Mouse (Mus musculus): ENCODE data around the gene Adam15. TPM values are rescaled to one million over a fixed set of nuclear protein-coding genes. Genes with fewer than 3 reads are reported as not detected.
A peak's percentile ranks its signal among the peaks of the same experiment; 100 is the strongest.

Adam15 gene
- polyA plus RNA-seq, 1 experiment from 2014 or later: 9.1 TPM

- DNase-seq (no peak), ATAC-seq (no peak)
- H3K27me3 ChIP-seq (ENCODE audit: insufficient read depth, low read length): 0 out of 2 replicates have a peak, but pooled peaks cover 3% of the 10 kb centered on the region
- H3K36me3 ChIP-seq (replicated peaks; ENCODE audit: insufficient read depth, low read length): no peaks in the 10 kb centered on the region
- peaks cover 5% of the 10 kb centered on the region for H3K4me1 ChIP-seq (ENCODE audit: insufficient read depth)
- 72% methylated on average over 6 of the region's 6 CpGs for WGBS (ENCODE audit: insufficient replicate concordance)
- no peak overlapping the region for H3K27ac ChIP-seq (ENCODE audit: low read depth)
- no peak overlapping the region for H3K9ac ChIP-seq (replicated peaks)
- no peaks in the 10 kb centered on the region for H3K9me3 ChIP-seq (ENCODE audit: low read length)
- no peak overlapping the region for H3K4me2 ChIP-seq (ENCODE audit: low read depth, low read length)
- TF ChIP-seq EP300 (IDR thresholded peaks at IDR 0.05; ENCODE audit: low read depth) (no peak), CTCF (IDR thresholded peaks at IDR 0.05; ENCODE audit: low read depth) (no peak)
- H3K4me3 ChIP-seq (ENCODE audit: low read depth, low read length): no peak overlapping the region
These were observed 45.4 kb downstream of the Adam15 start for GRCm38 (mm10) chr3:89304440-89304839.

- no peak for TF ChIP-seq EP300 (IDR thresholded peaks at IDR 0.05; ENCODE audit: low read depth)
- peak; percentile 43 for TF ChIP-seq CTCF (IDR thresholded peaks at IDR 0.05; ENCODE audit: low read depth)
- H3K27ac ChIP-seq (ENCODE audit: low read depth): peak overlapping the region; percentile 86
- peaks cover 5% of the 10 kb centered on the region for H3K4me1 ChIP-seq (ENCODE audit: insufficient read depth)
- H3K4me3 ChIP-seq (ENCODE audit: low read depth, low read length): no peak overlapping the region
- H3K9me3 ChIP-seq (ENCODE audit: low read length): no peaks in the 10 kb centered on the region
- no peak overlapping the region for H3K9ac ChIP-seq (replicated peaks)
- no peak for DNase-seq
- 62% methylated on average over 2 of the region's 2 CpGs for WGBS (ENCODE audit: insufficient replicate concordance)
- H3K36me3 ChIP-seq (replicated peaks; ENCODE audit: insufficient read depth, low read length): no peaks in the 10 kb centered on the region
- 0 out of 2 replicates have a peak, but pooled peaks cover 3% of the 10 kb centered on the region for H3K27me3 ChIP-seq (ENCODE audit: insufficient read depth, low read length)
- H3K4me2 ChIP-seq (ENCODE audit: low read depth, low read length): no peak overlapping the region
- ATAC-seq: peak; percentile 35
These were observed 49.3 kb downstream of the Adam15 start for GRCm38 (mm10) chr3:89300514-89300913.

- DNase-seq: no peak
- TF ChIP-seq EP300 (IDR thresholded peaks at IDR 0.05; ENCODE audit: low read depth) (peak; percentile 24; the same call in 1 of the 2 replicates), CTCF (IDR thresholded peaks at IDR 0.05; ENCODE audit: low read depth) (no peak)
- Histone ChIP-seq H3K27ac (ENCODE audit: low read depth) (peak overlapping the region; percentile 86), H3K9ac (replicated peaks) (peak overlapping the region; percentile 51; the same call in 1 of the 2 replicates), H3K4me2 (ENCODE audit: low read depth, low read length) (peak overlapping the region; percentile 67), H3K27me3 (ENCODE audit: insufficient read depth, low read length) (0 out of 2 replicates have a peak, but pooled peaks cover 3% of the 10 kb centered on the region), H3K4me1 (ENCODE audit: insufficient read depth) (peaks cover 5% of the 10 kb centered on the region), H3K36me3 (replicated peaks; ENCODE audit: insufficient read depth, low read length) (no peaks in the 10 kb centered on the region), H3K4me3 (ENCODE audit: low read depth, low read length) (peak overlapping the region; percentile 24), H3K9me3 (ENCODE audit: low read length) (no peaks in the 10 kb centered on the region)
- WGBS (ENCODE audit: insufficient replicate concordance): 44% methylated on average over 1 of the region's 1 CpGs
- peak; percentile 87 for ATAC-seq
These were observed 49.7 kb downstream of the Adam15 start for GRCm38 (mm10) chr3:89300071-89300470.

- WGBS (ENCODE audit: insufficient replicate concordance): 5% methylated on average over 14 of the region's 14 CpGs
- H3K27ac ChIP-seq (ENCODE audit: low read depth): peak overlapping the region; percentile 86
- H3K36me3 ChIP-seq (replicated peaks; ENCODE audit: insufficient read depth, low read length): no peaks in the 10 kb centered on the region
- H3K9me3 ChIP-seq (ENCODE audit: low read length): no peaks in the 10 kb centered on the region
- peak; percentile 23; the same call in 1 of the 2 replicates for TF ChIP-seq CTCF (IDR thresholded peaks at IDR 0.05; ENCODE audit: low read depth)
- TF ChIP-seq EP300 (IDR thresholded peaks at IDR 0.05; ENCODE audit: low read depth): no peak
- H3K27me3 ChIP-seq (ENCODE audit: insufficient read depth, low read length): 0 out of 2 replicates have a peak, but pooled peaks cover 3% of the 10 kb centered on the region
- peak; percentile 22 for ATAC-seq
- no peak for DNase-seq
- peak overlapping the region; percentile 67 for H3K4me2 ChIP-seq (ENCODE audit: low read depth, low read length)
- peak overlapping the region; percentile 24 for H3K4me3 ChIP-seq (ENCODE audit: low read depth, low read length)
- peaks cover 5% of the 10 kb centered on the region for H3K4me1 ChIP-seq (ENCODE audit: insufficient read depth)
- H3K9ac ChIP-seq (replicated peaks): peak overlapping the region; percentile 51; the same call in 1 of the 2 replicates
These were observed 50.3 kb downstream of the Adam15 start for GRCm38 (mm10) chr3:89299499-89299898.

GRCm38 (mm10) chr3:89298908-89299307 lies 50.9 kb downstream of the Adam15 start:
- Histone ChIP-seq H3K4me2 (ENCODE audit: low read depth, low read length) (peak overlapping the region; percentile 67; the same call in 1 of the 2 replicates), H3K9me3 (ENCODE audit: low read length) (no peaks in the 10 kb centered on the region), H3K27ac (ENCODE audit: low read depth) (peak overlapping the region; percentile 86; the same call in 1 of the 2 replicates), H3K4me1 (ENCODE audit: insufficient read depth) (peaks cover 9% of the 10 kb centered on the region; the same call in 1 of the 2 replicates), H3K27me3 (ENCODE audit: insufficient read depth, low read length) (0 out of 2 replicates have a peak, but pooled peaks cover 3% of the 10 kb centered on the region), H3K4me3 (ENCODE audit: low read depth, low read length) (no peak overlapping the region), H3K36me3 (replicated peaks; ENCODE audit: insufficient read depth, low read length) (no peaks in the 10 kb centered on the region), H3K9ac (replicated peaks) (0 out of 2 replicates have a peak overlapping the region, but pooled peaks have one; percentile 51)
- ATAC-seq (no peak), DNase-seq (no peak)
- TF ChIP-seq CTCF (IDR thresholded peaks at IDR 0.05; ENCODE audit: low read depth) (no peak), EP300 (IDR thresholded peaks at IDR 0.05; ENCODE audit: low read depth) (no peak)
- 84% methylated on average over 6 of the region's 6 CpGs for WGBS (ENCODE audit: insufficient replicate concordance)

GRCm38 (mm10) chr3:89296761-89297396 lies 52.9 kb downstream of the Adam15 start:
- Histone ChIP-seq H3K4me3 (ENCODE audit: low read depth, low read length) (no peak overlapping the region), H3K9me3 (ENCODE audit: low read length) (no peaks in the 10 kb centered on the region), H3K36me3 (replicated peaks; ENCODE audit: insufficient read depth, low read length) (no peaks in the 10 kb centered on the region), H3K4me1 (ENCODE audit: insufficient read depth) (peaks cover 13% of the 10 kb centered on the region; the same call in 1 of the 2 replicates), H3K9ac (replicated peaks) (no peak overlapping the region), H3K4me2 (ENCODE audit: low read depth, low read length) (no peak overlapping the region), H3K27me3 (ENCODE audit: insufficient read depth, low read length) (0 out of 2 replicates have a peak, but pooled peaks cover 3% of the 10 kb centered on the region), H3K27ac (ENCODE audit: low read depth) (0 out of 2 replicates have a peak overlapping the region, but pooled peaks have one; percentile 22)
- 75% methylated on average over 11 of the region's 11 CpGs for WGBS (ENCODE audit: insufficient replicate concordance)
- DNase-seq (no peak), ATAC-seq (no peak)
- TF ChIP-seq EP300 (IDR thresholded peaks at IDR 0.05; ENCODE audit: low read depth) (no peak), CTCF (IDR thresholded peaks at IDR 0.05; ENCODE audit: low read depth) (no peak)

Data from liver, postnatal 0 days (tissue).